Mouse (Mus musculus) layer of hippocampus, adult 2 months (tissue): ENCODE measurements around the gene Rassf4. TPM values are rescaled to one million over a fixed set of nuclear protein-coding genes. Genes with fewer than 3 reads are reported as not detected.
"Not testable (repeated sequence)": the region's sequence is repeated elsewhere in the genome, so short reads cannot be mapped to it uniquely, and the experiment has no call there.

Source experiments
- DNase-seq, 2 experiments: peaks; one replicate each; pipeline ENCODE4 v3.0.0; 2022; ENCODE audit warnings: low spot score in 2 of 2
- H3K27ac ChIP-seq: fragments of 200-600 bp; 2 replicates; pipeline ENCODE4 v1.8.1; 2022
- H3K4me3 ChIP-seq: fragments of 200-600 bp; 2 replicates; pipeline ENCODE4 v1.8.1; 2022; ENCODE audit warnings: mild to moderate bottlenecking
- CTCF ChIP-seq: fragments of 200-600 bp; conservative IDR thresholded peaks from 2 replicates; pipeline ENCODE4 v1.8.1; 2022; ENCODE audit warnings: antibody characterized with exemption, mild to moderate bottlenecking, moderate library complexity
- total RNA-seq, 2 experiments: library from RNA; stranded (reverse); gene quantifications; 2 replicates each; pipeline ENCODE4 v1.2.3; 2021

Gene Rassf4
- total RNA-seq, 2 experiments from 2014 or later, result 3.8 to 6.0 TPM

DNA sequence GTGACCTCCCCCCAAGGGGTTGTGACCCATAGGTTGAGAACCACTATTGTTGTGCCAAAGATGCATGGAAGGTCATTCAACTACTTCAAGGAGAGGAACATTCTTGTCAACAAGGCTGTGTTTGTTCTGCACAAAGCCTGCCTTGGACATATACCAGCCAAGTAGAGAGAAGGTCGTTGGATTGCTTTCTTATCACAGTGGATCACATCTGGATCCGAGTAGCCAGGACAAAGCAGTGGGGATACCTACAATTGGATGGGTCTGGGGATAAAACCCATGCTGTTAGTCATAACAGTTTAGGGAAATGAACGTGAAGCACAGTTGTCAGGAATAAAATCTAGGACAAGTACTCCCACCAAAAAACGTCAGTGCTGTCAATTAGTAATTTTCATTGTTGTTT is 29.9 kb downstream of the Rassf4 start:
- no peak overlapping the region for H3K4me3 ChIP-seq
- no peak overlapping the region for H3K27ac ChIP-seq
- TF ChIP-seq CTCF, result no peak
- DNase-seq, result no peak

DNA sequence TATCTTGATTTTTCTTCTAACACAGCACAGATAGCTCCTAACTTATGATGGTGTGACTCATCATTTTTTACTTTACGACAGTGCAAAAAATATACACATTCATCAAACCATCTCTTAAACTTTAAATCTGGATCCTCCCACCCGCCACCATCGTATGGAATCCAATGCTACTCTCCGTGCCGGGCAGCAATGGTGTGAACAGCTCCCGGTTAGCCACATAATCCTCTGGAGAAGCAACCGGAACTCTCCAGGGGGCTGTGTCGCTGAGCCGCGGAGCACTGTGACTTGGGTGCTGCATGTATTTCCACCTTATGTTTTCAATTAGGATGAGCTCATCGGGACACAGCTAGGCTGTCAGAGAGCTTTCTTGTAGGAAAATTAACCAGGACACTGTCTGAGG is 30.8 kb downstream of the Rassf4 start:
- TF ChIP-seq CTCF, result no peak
- no peak overlapping the region for H3K27ac ChIP-seq
- DNase-seq, result no peak
- no peak overlapping the region for H3K4me3 ChIP-seq

DNA sequence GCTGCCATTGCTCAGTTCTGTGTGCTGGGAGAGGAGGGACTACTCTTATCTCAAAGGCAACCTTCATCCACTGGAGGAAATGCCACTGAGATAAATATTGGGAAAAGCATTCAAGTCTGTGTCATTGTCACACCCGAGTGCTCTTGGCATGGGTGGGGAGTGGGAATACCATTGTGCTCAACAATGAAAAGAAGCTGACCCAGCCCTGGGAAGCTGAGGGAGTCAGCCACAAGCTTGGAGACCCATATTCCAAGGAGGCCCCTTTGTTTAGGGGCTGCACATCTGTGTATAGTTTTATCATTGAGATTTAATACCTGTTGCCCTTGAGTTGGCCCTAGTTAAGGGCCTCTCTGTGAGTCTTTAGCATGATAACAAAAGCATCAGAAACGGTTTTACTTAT is 34.1 kb downstream of the Rassf4 start:
- no peak for DNase-seq
- Histone ChIP-seq H3K4me3 (no peak overlapping the region), H3K27ac (no peak overlapping the region)
- TF ChIP-seq CTCF, result no peak

DNA sequence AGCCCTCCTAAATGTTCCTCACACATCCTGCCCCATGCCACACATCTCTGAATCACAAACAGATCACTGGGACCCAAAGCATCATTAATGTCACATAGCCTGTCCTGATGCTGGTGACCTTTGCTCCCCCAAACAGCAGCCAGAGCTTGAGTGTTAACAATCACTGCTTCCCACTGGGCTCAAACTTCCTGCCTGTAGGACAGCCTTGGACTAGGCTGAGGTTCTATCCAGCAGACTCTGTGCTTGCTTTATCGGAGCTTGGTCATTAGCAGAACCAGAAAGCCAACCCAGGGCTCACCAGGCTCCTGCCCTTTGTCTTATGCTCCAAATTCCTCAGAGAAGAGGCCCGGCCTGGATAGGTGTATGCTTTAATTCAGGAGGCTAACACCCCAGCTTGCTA is 34.9 kb downstream of the Rassf4 start:
- no peak overlapping the region for H3K27ac ChIP-seq
- TF ChIP-seq CTCF, result no peak
- DNase-seq, result no peak
- no peak overlapping the region for H3K4me3 ChIP-seq

DNA sequence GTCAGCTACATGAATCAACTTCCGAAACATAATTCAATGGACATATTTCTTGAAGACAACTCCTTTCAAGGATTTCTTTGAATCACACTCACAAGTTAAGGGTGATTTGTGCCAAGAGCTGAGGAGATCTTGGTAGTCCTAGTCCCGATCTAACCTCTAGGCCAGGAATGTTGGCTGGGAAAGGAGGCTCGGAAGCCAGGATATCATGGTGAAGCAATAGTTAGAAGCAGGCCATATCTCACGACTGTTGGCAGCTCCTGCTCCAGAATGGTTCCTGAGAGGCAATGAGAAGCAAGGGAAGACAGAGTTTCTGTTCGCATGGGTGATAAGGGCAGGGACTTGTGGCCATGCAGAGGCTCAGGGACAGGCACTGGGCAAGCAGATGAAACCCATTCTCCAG is 36.3 kb downstream of the Rassf4 start:
- no peak for TF ChIP-seq CTCF
- Histone ChIP-seq H3K27ac (no peak overlapping the region), H3K4me3 (no peak overlapping the region)
- no peak for DNase-seq

DNA sequence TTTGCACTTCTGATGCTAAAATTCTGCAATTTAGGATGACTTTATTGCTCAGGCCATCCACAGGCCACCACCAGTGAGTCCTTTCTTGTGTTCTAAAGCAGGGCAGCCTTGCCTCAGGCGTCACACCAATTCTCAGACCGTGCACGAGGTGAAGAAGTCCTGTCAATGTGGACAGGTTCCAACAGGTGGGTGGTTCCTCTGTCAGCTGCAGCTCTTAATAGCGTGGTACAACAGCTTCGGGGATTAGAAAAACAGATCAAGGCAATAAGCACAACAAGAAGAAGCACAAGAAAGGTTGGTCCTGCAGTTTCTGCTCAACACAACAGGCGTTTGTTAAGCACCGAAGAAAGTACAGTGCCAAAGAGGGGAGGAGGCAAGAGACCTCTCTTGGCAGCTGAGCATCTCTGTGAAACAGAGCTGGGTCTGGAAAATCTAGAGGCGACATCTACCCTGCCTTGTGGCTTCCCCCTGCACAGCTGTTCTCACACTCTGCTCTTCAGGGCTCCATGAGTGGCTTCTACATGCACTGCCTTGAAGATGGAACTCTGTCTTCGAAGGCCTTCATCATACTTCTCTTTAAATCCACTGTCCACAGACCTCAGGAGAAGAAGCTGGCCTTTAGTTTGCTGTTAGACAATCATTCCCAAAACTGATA is 37.0 kb downstream of the Rassf4 start:
- Histone ChIP-seq H3K27ac (no peak overlapping the region), H3K4me3 (no peak overlapping the region)
- DNase-seq, result no peak
- TF ChIP-seq CTCF, result no peak

DNA sequence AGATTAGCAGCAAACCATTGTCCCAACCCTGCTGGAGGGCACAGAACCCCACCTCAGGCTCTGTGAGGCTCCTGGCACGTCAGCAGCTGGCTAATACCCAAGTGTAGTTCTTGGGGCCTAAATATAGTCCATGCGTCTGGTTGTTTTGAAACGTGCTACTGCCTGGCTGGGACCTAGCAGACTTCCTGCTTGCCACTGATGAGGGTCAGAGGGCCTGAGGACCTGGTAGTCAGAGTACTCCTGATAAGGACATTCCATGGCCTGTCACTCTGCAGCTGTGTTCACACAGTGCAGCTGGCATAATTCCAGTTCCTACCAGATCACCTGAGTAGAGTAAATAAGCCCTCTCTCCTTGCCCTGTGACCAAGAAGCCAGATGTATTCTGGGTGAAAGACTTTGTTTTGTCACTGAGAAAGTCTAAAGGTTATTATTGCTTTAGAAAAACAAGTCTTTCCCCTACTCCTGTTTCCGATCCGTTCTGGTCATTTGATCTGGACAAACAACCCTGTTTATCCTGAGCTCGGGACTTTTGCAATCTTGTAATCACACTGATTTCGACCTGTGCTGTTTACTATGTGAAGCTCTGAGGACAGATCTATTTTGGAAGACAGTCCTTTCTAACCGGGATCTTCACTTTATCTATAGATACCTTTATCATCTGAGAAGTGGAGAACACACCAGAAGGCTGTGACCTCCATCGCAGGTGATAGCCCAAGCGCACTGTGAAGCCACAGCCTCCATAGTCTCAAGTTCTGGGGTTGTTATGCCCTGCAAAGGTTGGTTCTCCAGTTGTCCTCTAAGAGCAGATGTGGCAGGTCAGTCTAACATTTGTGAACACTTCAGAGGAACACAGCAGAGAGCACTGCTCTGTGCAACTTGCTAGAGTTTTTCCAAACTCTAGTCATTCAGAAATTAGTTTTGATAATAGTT is 38.2 kb downstream of the Rassf4 start:
- no peak for TF ChIP-seq CTCF

DNA sequence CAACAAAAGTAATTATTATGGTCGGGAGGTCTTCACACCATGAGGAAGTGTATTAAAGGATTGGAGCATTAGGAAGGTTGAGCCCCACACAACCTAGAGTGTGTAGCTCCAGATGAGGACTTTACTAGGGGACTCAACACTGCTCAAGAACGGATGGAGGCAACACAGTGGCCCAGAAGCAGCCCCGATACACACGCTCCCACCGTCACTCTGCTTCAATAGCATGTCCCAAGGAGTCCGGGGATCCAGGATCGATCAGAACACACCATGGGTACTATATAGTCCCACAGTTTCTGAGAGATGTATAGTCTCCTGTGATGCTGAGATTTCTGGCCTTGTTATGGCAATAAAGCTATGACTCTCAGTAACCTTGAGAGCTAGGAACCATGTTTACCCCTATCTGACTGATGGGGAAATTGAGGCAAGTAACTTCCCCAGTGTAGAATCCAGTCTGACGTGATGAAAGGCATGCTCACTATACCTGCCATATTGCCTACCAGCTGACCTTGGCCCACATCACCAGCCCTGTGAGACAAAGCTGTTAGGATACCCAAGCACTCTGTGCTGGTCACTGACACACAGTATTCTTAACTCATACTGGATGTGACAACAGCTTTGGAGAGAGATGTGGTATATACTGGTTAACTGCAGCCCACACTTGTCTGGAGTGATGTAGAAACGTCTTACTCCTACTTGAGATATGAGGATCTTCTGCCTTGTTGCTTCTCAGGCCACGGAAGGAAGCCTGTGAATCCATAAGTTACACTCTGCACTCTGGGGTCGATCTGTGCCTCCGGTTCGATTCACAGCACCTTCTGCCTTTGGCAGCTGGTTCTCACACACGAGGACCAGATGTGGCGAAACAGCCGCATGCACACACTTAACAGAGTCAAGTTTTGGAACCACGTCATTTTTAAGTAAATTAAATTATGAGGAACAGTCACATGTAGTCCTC is 39.7 kb downstream of the Rassf4 start:
- no peak for DNase-seq
- H3K27ac ChIP-seq, result peak overlapping the region; percentile 25; the same call in 1 of the 2 replicates
- no peak overlapping the region for H3K4me3 ChIP-seq
- no peak for TF ChIP-seq CTCF

More for the DNA sequence above, 38.2 kb downstream of the Rassf4 start:
- DNase-seq, result no peak
- no peak overlapping the region for H3K4me3 ChIP-seq
- H3K27ac ChIP-seq, result peak overlapping the region; percentile 25

DNA sequence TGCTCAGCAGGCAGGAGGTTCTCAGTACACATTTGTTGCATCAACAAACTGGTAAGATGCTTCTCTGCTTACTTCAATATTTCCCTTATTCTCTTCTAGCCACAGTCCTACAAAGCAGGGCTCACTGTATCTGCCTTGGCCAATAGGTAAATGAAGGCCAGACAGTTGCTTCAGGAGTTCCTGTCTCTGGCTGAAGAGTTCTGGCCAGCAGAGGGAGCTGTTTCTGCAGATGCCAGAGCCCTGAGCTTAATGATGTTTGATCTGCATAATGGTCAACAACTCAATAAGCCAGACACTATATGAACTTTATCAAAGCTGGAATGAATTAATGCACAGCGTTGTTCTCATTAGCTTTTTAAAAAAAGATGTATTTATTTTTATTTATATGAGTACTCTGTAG is 41.6 kb downstream of the Rassf4 start:
- peak; percentile 88 for TF ChIP-seq CTCF
- Histone ChIP-seq H3K4me3 (no peak overlapping the region), H3K27ac (no peak overlapping the region)
- peak; percentile 49 to 66 for DNase-seq

DNA sequence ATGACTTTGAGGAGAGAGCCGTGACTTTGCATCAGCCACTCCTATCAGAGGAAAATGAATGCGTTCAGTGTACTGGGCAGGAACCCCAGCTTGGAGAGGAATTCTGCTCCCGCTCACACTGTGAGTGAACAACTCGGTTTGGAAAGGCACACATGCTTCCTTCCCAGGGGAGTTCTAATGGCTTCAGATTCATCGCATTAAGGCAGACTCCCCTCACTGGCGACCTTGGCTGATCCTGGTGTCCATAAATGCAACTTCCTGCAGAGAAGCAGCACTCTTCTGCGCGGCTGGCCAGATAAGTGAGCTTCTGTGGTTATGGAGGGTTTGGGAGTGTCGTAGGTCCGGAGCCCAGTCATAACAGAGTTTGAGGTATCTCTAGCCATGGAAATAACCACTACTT is 44.0 kb downstream of the Rassf4 start:
- H3K4me3 ChIP-seq, result no peak overlapping the region
- TF ChIP-seq CTCF, result no peak
- no peak for DNase-seq
- no peak overlapping the region for H3K27ac ChIP-seq

DNA sequence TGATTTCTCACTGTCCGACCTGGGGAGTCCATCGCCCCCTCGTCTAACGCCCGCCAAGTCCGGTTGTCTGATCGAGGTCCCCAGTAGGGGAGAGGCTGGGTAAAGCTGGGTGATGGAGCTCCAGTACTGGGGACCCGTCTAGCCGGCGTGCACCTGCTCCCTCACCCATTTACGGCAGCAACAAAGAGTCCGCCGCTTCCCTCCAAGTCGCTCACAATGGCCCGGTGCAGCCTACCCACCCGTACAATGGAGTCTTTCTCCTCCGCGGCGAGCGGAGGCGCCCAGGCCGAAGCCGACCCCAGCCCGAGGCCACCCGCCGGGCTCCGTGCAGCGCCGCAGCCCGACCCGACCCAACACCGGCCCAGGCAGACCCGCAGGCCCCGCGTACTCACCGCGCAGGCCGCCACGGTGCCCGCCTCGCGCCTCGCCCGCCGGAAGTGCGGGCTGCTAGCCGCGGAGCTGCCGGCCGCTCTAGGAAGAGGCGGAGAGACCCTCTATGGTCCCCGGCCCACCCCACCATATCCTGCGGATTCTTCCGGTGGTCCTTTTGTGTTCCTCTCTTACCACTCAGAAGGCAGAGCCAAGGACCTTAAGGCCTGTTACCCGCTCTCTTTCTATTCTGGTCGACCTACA is 45.1 kb downstream of the Rassf4 start, which contains the start of gene Zfp422:
TSS of gene Zfp422 (minus strand) at position 461 of the 633 bp plus-strand sequence.
- H3K27ac ChIP-seq, result peak within 1 kb of the TSS; percentile 95
- TF ChIP-seq CTCF, result no peak
- peak within 1 kb of the TSS; percentile 84 for H3K4me3 ChIP-seq
- DNase-seq, result peak; percentile 31 to 48

DNA sequence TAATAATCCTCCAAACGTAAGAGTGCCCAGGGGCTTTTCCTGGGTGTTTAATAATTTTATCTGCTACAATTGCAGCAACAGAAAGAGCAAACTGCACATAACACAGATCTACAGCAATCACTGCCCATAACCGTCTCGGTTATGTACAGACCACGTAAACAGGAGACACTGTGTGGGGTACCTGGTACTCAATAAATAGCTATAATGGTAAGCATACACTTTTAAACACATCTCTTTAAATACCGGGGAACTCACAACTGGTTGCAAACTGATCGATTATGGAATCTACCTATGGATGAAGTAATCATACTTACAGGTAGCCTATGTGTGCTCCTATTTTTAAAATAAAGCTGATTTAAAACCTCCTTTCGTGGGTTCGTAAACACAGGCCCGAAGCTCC is 45.7 kb downstream of the Rassf4 start:
- H3K4me3 ChIP-seq, result peak overlapping the region; percentile 84

DNA sequence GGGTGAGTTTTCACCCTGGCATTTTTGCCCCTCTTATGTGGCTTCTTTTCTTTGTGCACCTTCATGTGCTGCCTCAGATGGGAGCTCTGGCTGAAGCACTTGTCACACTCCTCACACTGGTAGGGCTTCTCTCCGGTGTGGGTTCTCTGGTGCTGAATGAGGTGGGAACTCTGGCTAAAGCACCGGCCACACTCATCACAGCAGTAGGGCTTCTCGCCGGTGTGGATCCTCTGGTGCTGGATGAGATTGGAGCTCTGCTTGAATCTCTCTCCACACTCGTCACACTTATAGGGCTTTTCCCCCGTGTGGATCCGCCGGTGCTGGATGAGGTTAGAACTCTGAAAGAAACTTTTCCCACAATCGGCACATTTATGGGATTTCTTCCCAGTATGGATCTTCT is 47.3 kb downstream of the Rassf4 start:
- DNase-seq, H3K4me3 ChIP-seq, H3K27ac ChIP-seq: not testable (repeated sequence)

More for the DNA sequence above, 45.7 kb downstream of the Rassf4 start:
- TF ChIP-seq CTCF, result no peak
- no peak for DNase-seq
- peak overlapping the region; percentile 95 for H3K27ac ChIP-seq
